Comparison of ENCODE assay signal across 18 mouse cellular contexts in genomic region chr4:97461177-97461576, GRCm38 (mm10).
DNase-seq lines count a peak whose midpoint lies in the region; ATAC-seq and TF ChIP-seq lines count a peak whose summit lies in the region.
"Had no signal": no experiment of that assay in that cellular context is flagged by ENCODE, and none has a peak within 500 bp of the region (broad histone marks: within the 10 kb centered on the region; RNA-seq: fewer than 3 reads in every experiment).

No protein-coding gene starts in this region.

- no peak overlapping the region; the same call in 1 of the 2 replicates for H3K27ac ChIP-seq in forebrain, embryonic 12.5 days
- H3K27ac ChIP-seq in forebrain, embryonic 16.5 days (ENCODE audit: low read length) = no peak overlapping the region
- H3K27ac ChIP-seq in hindbrain, embryonic 16.5 days (ENCODE audit: low read depth, low read length) = no peak overlapping the region
- no peak overlapping the region for H3K27ac ChIP-seq in hindbrain, embryonic 10.5 days
- no peak overlapping the region for H3K27ac ChIP-seq in midbrain, postnatal 0 days (ENCODE audit: low read depth, low read length)
- H3K27ac ChIP-seq in midbrain, embryonic 10.5 days (replicated peaks) = no peak overlapping the region
- H3K27ac ChIP-seq: embryonic facial prominence, embryonic 10.5 days; embryonic facial prominence, embryonic 12.5 days had no signal

- H3K4me1 ChIP-seq in forebrain, embryonic 12.5 days = peaks cover 15% of the 10 kb centered on the region
- H3K4me1 ChIP-seq in forebrain, embryonic 16.5 days (replicated peaks; ENCODE audit: control insufficient read depth, insufficient read depth, low read length) = no peaks in the 10 kb centered on the region
- H3K4me1 ChIP-seq in hindbrain, embryonic 16.5 days (ENCODE audit: control insufficient read depth, insufficient read depth, low read depth, low read length) = no peaks in the 10 kb centered on the region
- peaks cover 7% of the 10 kb centered on the region for H3K4me1 ChIP-seq in hindbrain, embryonic 10.5 days (replicated peaks)
- H3K4me1 ChIP-seq in midbrain, postnatal 0 days (ENCODE audit: insufficient read depth, low read length) = no peaks in the 10 kb centered on the region
- H3K4me1 ChIP-seq in midbrain, embryonic 10.5 days = peaks cover 6% of the 10 kb centered on the region; the same call in 1 of the 2 replicates

- H3K36me3 ChIP-seq in forebrain, embryonic 12.5 days (replicated peaks) = no peaks in the 10 kb centered on the region
- no peaks in the 10 kb centered on the region for H3K36me3 ChIP-seq in forebrain, embryonic 16.5 days (ENCODE audit: control insufficient read depth, insufficient read depth)
- H3K36me3 ChIP-seq in hindbrain, embryonic 16.5 days (ENCODE audit: control insufficient read depth, insufficient read depth, low read length) = no peaks in the 10 kb centered on the region
- H3K36me3 ChIP-seq in hindbrain, embryonic 10.5 days = no peaks in the 10 kb centered on the region
- no peaks in the 10 kb centered on the region for H3K36me3 ChIP-seq in midbrain, postnatal 0 days (ENCODE audit: insufficient read depth, low read length)
- H3K36me3 ChIP-seq in midbrain, embryonic 10.5 days = no peaks in the 10 kb centered on the region
- H3K36me3 ChIP-seq: embryonic facial prominence, embryonic 10.5 days; embryonic facial prominence, embryonic 12.5 days had no signal

- ATAC-seq in forebrain, embryonic 12.5 days (ENCODE audit: low FRiP score) = peak; percentile 39; the same call in 1 of the 2 replicates
- no peak for ATAC-seq in forebrain, embryonic 16.5 days
- 0 out of 2 replicates have a peak, but pooled peaks have one; percentile 42 for ATAC-seq in hindbrain, embryonic 16.5 days
- ATAC-seq in midbrain, postnatal 0 days (ENCODE audit: low FRiP score) = no peak
- ATAC-seq: forebrain, postnatal 0 days had no signal

- H3K4me2 ChIP-seq in forebrain, embryonic 12.5 days = no peak overlapping the region
- H3K4me2 ChIP-seq in forebrain, embryonic 16.5 days (ENCODE audit: low read length) = no peak overlapping the region
- no peak overlapping the region for H3K4me2 ChIP-seq in hindbrain, embryonic 16.5 days (ENCODE audit: low read length)
- H3K4me2 ChIP-seq in midbrain, postnatal 0 days (ENCODE audit: low read depth, low read length, poor library complexity, severe bottlenecking) = no peak overlapping the region
- H3K4me2 ChIP-seq: embryonic facial prominence, embryonic 12.5 days had no signal

- H3K4me3 ChIP-seq in forebrain, embryonic 12.5 days (replicated peaks) = no peak overlapping the region
- H3K4me3 ChIP-seq in forebrain, embryonic 16.5 days (replicated peaks; ENCODE audit: low read length) = no peak overlapping the region
- H3K4me3 ChIP-seq in hindbrain, embryonic 16.5 days (ENCODE audit: low read length) = no peak overlapping the region
- H3K4me3 ChIP-seq in hindbrain, embryonic 10.5 days = no peak overlapping the region
- no peak overlapping the region for H3K4me3 ChIP-seq in midbrain, postnatal 0 days (ENCODE audit: low read depth, low read length)
- H3K4me3 ChIP-seq in midbrain, embryonic 10.5 days = no peak overlapping the region
- H3K4me3 ChIP-seq: embryonic facial prominence, embryonic 10.5 days; embryonic facial prominence, embryonic 12.5 days had no signal

- no peak overlapping the region for H3K9ac ChIP-seq in forebrain, embryonic 12.5 days
- no peak overlapping the region for H3K9ac ChIP-seq in forebrain, embryonic 16.5 days (replicated peaks; ENCODE audit: low read depth, low read length)
- H3K9ac ChIP-seq in hindbrain, embryonic 16.5 days (ENCODE audit: low read depth, low read length) = no peak overlapping the region
- no peak overlapping the region for H3K9ac ChIP-seq in midbrain, postnatal 0 days (replicated peaks; ENCODE audit: low read length, poor library complexity, severe bottlenecking)
- H3K9ac ChIP-seq: embryonic facial prominence, embryonic 12.5 days; forebrain, postnatal 0 days had no signal

- no peak for TF ChIP-seq CTCF in midbrain, postnatal 0 days (IDR thresholded peaks at IDR 0.05)

- 24% methylated on average over 1 of the region's 1 CpGs for WGBS in forebrain, embryonic 12.5 days
- 0% methylated on average over 1 of the region's 1 CpGs for WGBS in forebrain, embryonic 16.5 days
- WGBS in hindbrain, embryonic 16.5 days = 58% methylated on average over 1 of the region's 1 CpGs
- WGBS in hindbrain, embryonic 10.5 days = 91% methylated on average over 1 of the region's 1 CpGs
- WGBS in midbrain, postnatal 0 days = 63% methylated on average over 1 of the region's 1 CpGs
- 83% methylated on average over 1 of the region's 1 CpGs for WGBS in midbrain, embryonic 10.5 days

- H3K27me3 ChIP-seq in forebrain, embryonic 12.5 days = no peaks in the 10 kb centered on the region
- H3K27me3 ChIP-seq in forebrain, embryonic 16.5 days (replicated peaks; ENCODE audit: control insufficient read depth, insufficient read depth, low read length) = no peaks in the 10 kb centered on the region
- no peaks in the 10 kb centered on the region for H3K27me3 ChIP-seq in hindbrain, embryonic 16.5 days (replicated peaks; ENCODE audit: control insufficient read depth, insufficient read depth, low read length)
- no peaks in the 10 kb centered on the region for H3K27me3 ChIP-seq in hindbrain, embryonic 10.5 days (ENCODE audit: insufficient read depth, poor library complexity, severe bottlenecking)
- H3K27me3 ChIP-seq in midbrain, postnatal 0 days (ENCODE audit: insufficient read depth, low read length) = no peaks in the 10 kb centered on the region
- no peaks in the 10 kb centered on the region for H3K27me3 ChIP-seq in midbrain, embryonic 10.5 days (ENCODE audit: low read depth, poor library complexity, severe bottlenecking)
- H3K27me3 ChIP-seq: embryonic facial prominence, embryonic 12.5 days had no signal

- H3K9me3 ChIP-seq in forebrain, embryonic 12.5 days = no peaks in the 10 kb centered on the region
- no peaks in the 10 kb centered on the region for H3K9me3 ChIP-seq in forebrain, embryonic 16.5 days (ENCODE audit: control insufficient read depth, low read length)
- no peaks in the 10 kb centered on the region for H3K9me3 ChIP-seq in hindbrain, embryonic 16.5 days (ENCODE audit: control insufficient read depth, low read length)
- no peaks in the 10 kb centered on the region for H3K9me3 ChIP-seq in hindbrain, embryonic 10.5 days
- H3K9me3 ChIP-seq in midbrain, postnatal 0 days (ENCODE audit: low read length) = no peaks in the 10 kb centered on the region
- no peaks in the 10 kb centered on the region for H3K9me3 ChIP-seq in midbrain, embryonic 10.5 days (replicated peaks)
- H3K9me3 ChIP-seq: embryonic facial prominence, embryonic 10.5 days; embryonic facial prominence, embryonic 12.5 days had no signal

- no peak for DNase-seq in hindbrain, embryonic 10.5 days (ENCODE audit: low spot score)
- DNase-seq in midbrain, postnatal 0 days (ENCODE audit: low spot score) = peak; percentile 21
- no peak for DNase-seq in midbrain, embryonic 10.5 days (ENCODE audit: low spot score)
- no peak for DNase-seq in frontal cortex, postnatal 36 days (ENCODE audit: low spot score in 2 of 2)
- DNase-seq: adrenal gland, adult 2 months; adrenal gland, postnatal 10 days; adrenal gland, postnatal 25 days; cerebellum, adult 11-12 months; cerebellum, adult 2 months; cerebellum, adult 9-10 months; cerebellum, postnatal 10 days; cerebellum, postnatal 25 days; forebrain, postnatal 0 days had no signal

Comparison
In these comparisons a context has a peak if more than half of its experiments do, and no peak if none do; other contexts are left out.
1. ATAC-seq: peak in forebrain, embryonic 12.5 days (single experiment) and hindbrain, embryonic 16.5 days (single experiment); none in forebrain, embryonic 16.5 days (single experiment) and midbrain, postnatal 0 days (single experiment).